Mouse (Mus musculus): ENCODE measurements around the gene 1700012B07Rik.

1700012B07Rik gene

GRCm38 (mm10) chr11:109827946-109828345, at the start of gene 1700012B07Rik:
Gene 1700012B07Rik, minus strand, starts transcription at chr11:109828046.
- no peak for DNase-seq (ENCODE audit: low spot score in 2 of 2)

GRCm38 (mm10) chr11:109876767-109877166, 48.9 kb upstream of the 1700012B07Rik start:
- no peak for DNase-seq (ENCODE audit: low spot score in 2 of 2)

- no peak for DNase-seq (ENCODE audit: low spot score in 2 of 2)
These were observed 48.0 kb upstream of the 1700012B07Rik start for GRCm38 (mm10) chr11:109875834-109876233.

- no peak for DNase-seq (ENCODE audit: low spot score in 2 of 2)
These were observed 47.6 kb upstream of the 1700012B07Rik start for GRCm38 (mm10) chr11:109875525-109875802.

GRCm38 (mm10) chr11:109874651-109875524, 47.0 kb upstream of the 1700012B07Rik start:
- DNase-seq (ENCODE audit: low spot score in 2 of 2), result no peak

GRCm38 (mm10) chr11:109873852-109874610, 46.2 kb upstream of the 1700012B07Rik start:
- no peak for DNase-seq (ENCODE audit: low spot score in 2 of 2)

- DNase-seq (ENCODE audit: low spot score in 2 of 2), result no peak
These were observed 45.4 kb upstream of the 1700012B07Rik start for GRCm38 (mm10) chr11:109873161-109873775.

- no peak for DNase-seq (ENCODE audit: low spot score in 2 of 2)
These were observed 44.8 kb upstream of the 1700012B07Rik start for GRCm38 (mm10) chr11:109872674-109873073.

GRCm38 (mm10) chr11:109872056-109872455, 44.2 kb upstream of the 1700012B07Rik start:
- DNase-seq (ENCODE audit: low spot score in 2 of 2), result no peak

GRCm38 (mm10) chr11:109867861-109868260, 40.0 kb upstream of the 1700012B07Rik start:
- DNase-seq (ENCODE audit: low spot score in 2 of 2), result no peak

GRCm38 (mm10) chr11:109866537-109867160, 38.8 kb upstream of the 1700012B07Rik start:
- DNase-seq (ENCODE audit: low spot score in 2 of 2), result no peak

GRCm38 (mm10) chr11:109865526-109865925, 37.7 kb upstream of the 1700012B07Rik start:
- DNase-seq (ENCODE audit: low spot score in 2 of 2), result no peak

- no peak for DNase-seq (ENCODE audit: low spot score in 2 of 2)
These were observed 36.1 kb upstream of the 1700012B07Rik start for GRCm38 (mm10) chr11:109863951-109864350.

- DNase-seq (ENCODE audit: low spot score in 2 of 2), result peak in 1 of 2 experiments; percentile 27
These were observed 35.4 kb upstream of the 1700012B07Rik start for GRCm38 (mm10) chr11:109863194-109863746.

GRCm38 (mm10) chr11:109860508-109860907, 32.7 kb upstream of the 1700012B07Rik start:
- peak; percentile 88 to 89 for DNase-seq (ENCODE audit: low spot score in 2 of 2)

GRCm38 (mm10) chr11:109859939-109860469, 32.2 kb upstream of the 1700012B07Rik start:
- peak in 1 of 2 experiments; percentile 24 for DNase-seq (ENCODE audit: low spot score in 2 of 2)

- DNase-seq (ENCODE audit: low spot score in 2 of 2), result no peak
These were observed 31.6 kb upstream of the 1700012B07Rik start for GRCm38 (mm10) chr11:109859441-109859840.

- peak in 1 of 2 experiments; percentile 30 for DNase-seq (ENCODE audit: low spot score in 2 of 2)
These were observed 29.2 kb upstream of the 1700012B07Rik start for GRCm38 (mm10) chr11:109857086-109857485.

- no peak for DNase-seq (ENCODE audit: low spot score in 2 of 2)
These were observed 26.2 kb upstream of the 1700012B07Rik start for GRCm38 (mm10) chr11:109854056-109854455.

GRCm38 (mm10) chr11:109853228-109853966, 25.6 kb upstream of the 1700012B07Rik start:
- DNase-seq (ENCODE audit: low spot score in 2 of 2), result no peak
